Mouse (Mus musculus) myocyte (in vitro differentiated cells): ENCODE data around the gene Mcmbp. TPM values are rescaled to one million over a fixed set of nuclear protein-coding genes. Genes with fewer than 3 reads are reported as not detected.

Experiments used
- H3K27me3 ChIP-seq: one replicate; pipeline ENCODE4 v1.6.1; 2011; ENCODE audit not compliant: control insufficient read depth, insufficient read depth, insufficient read length
- H3K36me3 ChIP-seq: one replicate; pipeline ENCODE4 v1.6.1; 2011; ENCODE audit not compliant: control insufficient read depth, insufficient read depth
- H3K4me2 ChIP-seq: one replicate; pipeline ENCODE4 v1.6.1; 2011; ENCODE audit warnings: low read depth, control low read depth
- H3K4me3 ChIP-seq: one replicate; pipeline ENCODE4 v1.5.1; 2011; ENCODE audit warnings: mild to moderate bottlenecking, control low read depth, moderate library complexity
- H3K79me2 ChIP-seq: one replicate; pipeline ENCODE4 v1.6.1; 2011; ENCODE audit not compliant: control insufficient read depth, insufficient read depth
- H3ac ChIP-seq: one replicate; pipeline ENCODE4 v1.6.1; 2011; ENCODE audit not compliant: control insufficient read depth, insufficient read length
- CEBPB ChIP-seq: IDR thresholded peaks from 2 replicates; pipeline ENCODE4 v1.6.1; 2011; ENCODE audit warnings: mild to moderate bottlenecking, moderate library complexity; ENCODE audit not compliant: poor library complexity, insufficient read depth, severe bottlenecking
- E2F4 ChIP-seq: IDR thresholded peaks from one replicate; pipeline ENCODE4 v1.6.1; 2011; ENCODE audit warnings: mild to moderate bottlenecking, control low read depth, moderate library complexity; ENCODE audit not compliant: insufficient read depth
- MAX ChIP-seq: IDR thresholded peaks from one replicate; pipeline ENCODE4 v1.6.1; 2011; ENCODE audit warnings: low read depth, mild to moderate bottlenecking, control low read depth
- MYOD1 ChIP-seq, 3 experiments: IDR thresholded peaks; one replicate each; pipeline ENCODE4 v1.6.1; 2011; ENCODE audit warnings: control low read depth in 2 of 3, low read depth in 2 of 3, mild to moderate bottlenecking in 2 of 3, moderate library complexity in 1 of 3; ENCODE audit not compliant: insufficient read length in 2 of 3, control insufficient read depth in 1 of 3
- MYOG ChIP-seq, 3 experiments: IDR thresholded peaks; one replicate each; pipeline ENCODE4 v1.6.1; 2011; ENCODE audit warnings: control low read depth in 2 of 3, low read depth in 2 of 3, mild to moderate bottlenecking in 2 of 3; ENCODE audit not compliant: insufficient read length in 2 of 3, control insufficient read depth in 1 of 3, insufficient read depth in 1 of 3
- POLR2A ChIP-seq: IDR thresholded peaks from one replicate; pipeline ENCODE4 v1.6.1; 2011; ENCODE audit warnings: low read depth, mild to moderate bottlenecking, control low read depth, moderate library complexity; ENCODE audit not compliant: insufficient read length
- POLR2AphosphoS2 ChIP-seq: IDR thresholded peaks from one replicate; pipeline ENCODE4 v1.6.1; 2011; ENCODE audit warnings: low read depth, control low read depth; ENCODE audit not compliant: insufficient read length
- REST ChIP-seq: IDR thresholded peaks from one replicate; pipeline ENCODE4 v1.6.1; 2011; ENCODE audit warnings: mild to moderate bottlenecking, control low read depth, moderate library complexity; ENCODE audit not compliant: insufficient read depth, insufficient read length
- SRF ChIP-seq: IDR thresholded peaks from one replicate; pipeline ENCODE4 v1.6.1; 2011; ENCODE audit warnings: low read depth; ENCODE audit not compliant: control insufficient read depth, insufficient read length
- TCF12 ChIP-seq: IDR thresholded peaks from one replicate; pipeline ENCODE4 v1.6.1; 2011; ENCODE audit warnings: mild to moderate bottlenecking, control low read depth; ENCODE audit not compliant: poor library complexity, insufficient read depth, severe bottlenecking
- TCF3 ChIP-seq: IDR thresholded peaks from one replicate; pipeline ENCODE4 v1.6.1; 2011; ENCODE audit warnings: low read depth, control low read depth; ENCODE audit not compliant: insufficient read length
- USF1 ChIP-seq: IDR thresholded peaks from one replicate; pipeline ENCODE4 v1.6.1; 2011; ENCODE audit warnings: low read depth, mild to moderate bottlenecking, control low read depth, moderate library complexity
- polyA plus RNA-seq: library from polyadenylated mRNA; unstranded; fragments of >200 nt; fragmentation: generic; extraction: Trizol; gene quantifications from one replicate; pipeline ENCODE4 v1.2.1, GENCODE M21; 2012; ENCODE audit warnings: missing spikeins

Mcmbp gene
- polyA plus RNA-seq, 1 experiment: 14.5 TPM

GRCm38 (mm10) chr7:128692163-128692562 lies 48.1 kb downstream of the Mcmbp start:
- Histone ChIP-seq H3K27me3 (no peaks in the 10 kb centered on the region), H3K79me2 (no peaks in the 10 kb centered on the region), H3K4me2 (no peak overlapping the region), H3ac (no peak overlapping the region), H3K4me3 (no peak overlapping the region), H3K36me3 (peaks cover 18% of the 10 kb centered on the region)
- peak; percentile 31 for TF ChIP-seq POLR2AphosphoS2
- TF ChIP-seq SRF: no peak

- Histone ChIP-seq H3K36me3 (peaks cover 14% of the 10 kb centered on the region), H3K27me3 (no peaks in the 10 kb centered on the region), H3ac (no peak overlapping the region), H3K4me2 (no peak overlapping the region), H3K79me2 (no peaks in the 10 kb centered on the region), H3K4me3 (no peak overlapping the region)
- TF ChIP-seq POLR2AphosphoS2 (peak; percentile 42), REST (no peak), MAX (no peak), MYOG (IDR thresholded peaks at IDR 0.05; ENCODE audit: control insufficient read depth in 1 of 3, insufficient read depth in 1 of 3, insufficient read length in 2 of 3, low read depth in 2 of 3) (no peak)
These were observed 49.5 kb downstream of the Mcmbp start for GRCm38 (mm10) chr7:128690796-128691195.

DNA sequence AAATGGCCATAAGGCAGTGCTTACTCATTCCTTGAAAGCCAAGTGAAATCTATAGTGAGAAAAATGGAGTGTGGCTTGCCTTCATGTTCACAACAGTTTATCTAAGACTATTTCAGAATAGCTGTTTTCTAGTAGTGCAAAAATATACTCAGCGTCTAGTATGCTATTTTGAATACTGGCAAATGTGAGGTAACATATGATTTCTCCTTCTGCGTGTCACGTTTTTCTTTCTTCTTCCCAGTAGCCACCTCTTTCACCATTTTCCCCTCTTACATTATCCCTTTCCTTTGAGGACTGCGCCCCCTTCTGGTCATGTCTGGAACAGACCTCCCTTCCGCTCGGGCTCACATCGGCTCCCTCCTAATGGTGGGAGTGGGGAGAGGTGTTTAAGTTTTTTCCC lies 50.2 kb downstream of the Mcmbp start:
- no peak overlapping the region for H3ac ChIP-seq
- no peaks in the 10 kb centered on the region for H3K27me3 ChIP-seq
- TF ChIP-seq REST: no peak
- H3K4me3 ChIP-seq: no peak overlapping the region
- peaks cover 18% of the 10 kb centered on the region for H3K36me3 ChIP-seq
- H3K79me2 ChIP-seq: no peaks in the 10 kb centered on the region
- H3K4me2 ChIP-seq: no peak overlapping the region

DNA sequence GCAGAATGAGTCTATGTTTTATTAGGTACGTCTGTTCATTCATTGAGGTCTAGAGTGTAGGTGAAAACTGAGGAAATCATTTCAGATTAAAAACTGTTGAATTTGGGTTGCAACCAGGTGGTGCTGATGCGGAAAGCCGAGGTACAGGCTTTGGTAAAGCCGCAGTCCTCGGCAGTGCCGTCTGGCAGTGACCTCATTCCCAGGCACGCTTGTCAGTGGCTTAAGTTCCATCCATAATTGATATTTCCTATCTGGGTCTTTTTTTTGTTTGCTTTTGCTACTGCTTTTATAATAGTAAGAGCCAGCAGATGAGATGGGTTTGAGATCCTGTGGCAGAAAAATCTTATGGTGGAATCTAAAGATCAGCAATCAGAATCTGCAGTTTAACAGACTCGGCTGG lies 50.9 kb downstream of the Mcmbp start:
- Histone ChIP-seq H3ac (no peak overlapping the region), H3K36me3 (peaks cover 18% of the 10 kb centered on the region), H3K4me3 (no peak overlapping the region), H3K27me3 (no peaks in the 10 kb centered on the region), H3K4me2 (no peak overlapping the region), H3K79me2 (no peaks in the 10 kb centered on the region)
- no peak for TF ChIP-seq REST
- no peak for TF ChIP-seq MAX
- TF ChIP-seq TCF3: no peak
- TF ChIP-seq E2F4: no peak
- TF ChIP-seq MYOG (IDR thresholded peaks at IDR 0.05; ENCODE audit: control insufficient read depth in 1 of 3, insufficient read depth in 1 of 3, insufficient read length in 2 of 3, low read depth in 2 of 3): no peak

- Histone ChIP-seq H3K4me2 (peak overlapping the region; percentile 38), H3K27me3 (no peaks in the 10 kb centered on the region), H3K36me3 (peaks cover 18% of the 10 kb centered on the region), H3K4me3 (no peak overlapping the region), H3ac (no peak overlapping the region), H3K79me2 (no peaks in the 10 kb centered on the region)
- TF ChIP-seq E2F4 (no peak), REST (peak; percentile 73)
These were observed 52.3 kb downstream of the Mcmbp start for GRCm38 (mm10) chr7:128687821-128688564.

DNA sequence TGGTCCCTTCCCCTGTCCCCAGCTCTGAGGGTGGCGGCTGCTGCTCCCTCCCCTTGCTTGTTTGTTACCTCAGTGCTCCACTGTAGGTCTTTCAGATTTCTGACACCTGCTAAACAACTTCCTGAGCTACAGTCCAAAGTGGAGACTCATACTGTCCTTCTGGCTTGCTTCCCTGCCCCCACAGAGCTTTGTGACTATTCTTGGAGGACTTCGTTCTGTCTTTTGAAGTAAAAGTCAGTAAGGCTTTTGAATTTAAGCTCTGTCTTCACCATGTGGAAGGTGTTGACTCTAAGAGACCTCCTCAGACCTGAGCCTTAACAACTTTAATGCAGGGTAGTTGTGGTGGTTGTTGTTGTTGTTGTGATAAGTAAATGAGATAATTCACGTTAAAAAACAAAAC lies 61.7 kb downstream of the Mcmbp start:
- TF ChIP-seq POLR2AphosphoS2 (no peak), POLR2A (no peak), REST (no peak), MYOG (IDR thresholded peaks at IDR 0.05; ENCODE audit: control insufficient read depth in 1 of 3, insufficient read depth in 1 of 3, insufficient read length in 2 of 3, low read depth in 2 of 3) (no peak), MAX (no peak), E2F4 (no peak), MYOD1 (IDR thresholded peaks at IDR 0.05; ENCODE audit: control insufficient read depth in 1 of 3, insufficient read length in 2 of 3, low read depth in 2 of 3) (no peak), USF1 (no peak), TCF3 (no peak), TCF12 (no peak), CEBPB (no peak), SRF (no peak)
- H3ac ChIP-seq: no peak overlapping the region
- peaks cover 13% of the 10 kb centered on the region for H3K36me3 ChIP-seq
- H3K27me3 ChIP-seq: no peaks in the 10 kb centered on the region
- no peak overlapping the region for H3K4me2 ChIP-seq
- H3K4me3 ChIP-seq: no peak overlapping the region
- H3K79me2 ChIP-seq: no peaks in the 10 kb centered on the region
